Mouse (Mus musculus): ENCODE measurements around the gene Pitpnc1.

GRCm38 (mm10) chr11:107471071-107471720 lies 697 bp upstream of the Pitpnc1 start:
- TF ChIP-seq CTCF (IDR thresholded peaks at IDR 0.05; ENCODE audit: borderline replicate concordance, control insufficient read depth, extremely low read depth, insufficient read depth, low read length, poor library complexity), result no peak
- no peak for TF ChIP-seq POLR2A (IDR thresholded peaks at IDR 0.05; ENCODE audit: control insufficient read depth, extremely low read depth, insufficient read depth, low read length, poor library complexity)

Data from thymus, adult 2 months (tissue).